Mouse (Mus musculus): ENCODE measurements at regions not wholly inside any gene's neighbourhood (a gene's known extent, or its start where the extent isn't known, plus 50 kb on each side); places are given as distances from the start of the nearest gene placed in this dataset.
"Not testable (repeated sequence)": the region's sequence is repeated elsewhere in the genome, so short reads cannot be mapped to it uniquely, and the experiment has no call there.

- no peak overlapping the region for H3K4me3 ChIP-seq (ENCODE audit: low read depth, low read length)
- no peak overlapping the region for H3K27ac ChIP-seq (ENCODE audit: low read depth, low read length)
- no peaks in the 10 kb centered on the region for H3K36me3 ChIP-seq (ENCODE audit: control insufficient read depth, insufficient read depth, low read length)
- no peaks in the 10 kb centered on the region for H3K27me3 ChIP-seq (ENCODE audit: control insufficient read depth, insufficient read depth, low read length)
- DNase-seq (ENCODE audit: low spot score), result no peak
- no peak for ATAC-seq (ENCODE audit: low FRiP score)
- 87% methylated on average over 7 of the region's 7 CpGs for WGBS
- H3K9ac ChIP-seq (ENCODE audit: low read depth, low read length), result no peak overlapping the region
- no peak overlapping the region for H3K4me2 ChIP-seq (replicated peaks; ENCODE audit: low read depth, low read length)
- H3K4me1 ChIP-seq (replicated peaks; ENCODE audit: control insufficient read depth, insufficient read depth, low read length), result no peaks in the 10 kb centered on the region
- no peaks in the 10 kb centered on the region for H3K9me3 ChIP-seq (ENCODE audit: control insufficient read depth, low read length)
These were observed 164.6 kb upstream of the Gm10131 start for GRCm38 (mm10) chr8:34275977-34276660.

- not testable (repeated sequence) for H3K36me3 ChIP-seq (ENCODE audit: control insufficient read depth, insufficient read depth, low read length); H3K27ac ChIP-seq (ENCODE audit: low read depth, low read length); H3K27me3 ChIP-seq (ENCODE audit: control insufficient read depth, insufficient read depth, low read length); ATAC-seq (ENCODE audit: low FRiP score); H3K9me3 ChIP-seq (ENCODE audit: control insufficient read depth, low read length); H3K4me3 ChIP-seq (ENCODE audit: low read depth, low read length); H3K4me1 ChIP-seq (replicated peaks; ENCODE audit: control insufficient read depth, insufficient read depth, low read length); H3K4me2 ChIP-seq (replicated peaks; ENCODE audit: low read depth, low read length); H3K9ac ChIP-seq (ENCODE audit: low read depth, low read length); DNase-seq (ENCODE audit: low spot score)
- WGBS, result 97% methylated on average over 2 of the region's 2 CpGs
These were observed 163.3 kb upstream of the Gm10131 start for GRCm38 (mm10) chr8:34274796-34275195.

GRCm38 (mm10) chr8:34274171-34274570 lies 162.6 kb upstream of the Gm10131 start:
- no peak for ATAC-seq (ENCODE audit: low FRiP score)
- no peaks in the 10 kb centered on the region for H3K36me3 ChIP-seq (ENCODE audit: control insufficient read depth, insufficient read depth, low read length)
- no peak for DNase-seq (ENCODE audit: low spot score)
- H3K27me3 ChIP-seq (ENCODE audit: control insufficient read depth, insufficient read depth, low read length), result no peaks in the 10 kb centered on the region
- WGBS, result 96% methylated on average over 6 of the region's 6 CpGs
- H3K4me1 ChIP-seq (replicated peaks; ENCODE audit: control insufficient read depth, insufficient read depth, low read length), result no peaks in the 10 kb centered on the region
- H3K9me3 ChIP-seq (ENCODE audit: control insufficient read depth, low read length), result no peaks in the 10 kb centered on the region
- no peak overlapping the region for H3K9ac ChIP-seq (ENCODE audit: low read depth, low read length)
- H3K4me2 ChIP-seq (replicated peaks; ENCODE audit: low read depth, low read length), result no peak overlapping the region
- no peak overlapping the region for H3K27ac ChIP-seq (ENCODE audit: low read depth, low read length)
- H3K4me3 ChIP-seq (ENCODE audit: low read depth, low read length), result no peak overlapping the region

DNA sequence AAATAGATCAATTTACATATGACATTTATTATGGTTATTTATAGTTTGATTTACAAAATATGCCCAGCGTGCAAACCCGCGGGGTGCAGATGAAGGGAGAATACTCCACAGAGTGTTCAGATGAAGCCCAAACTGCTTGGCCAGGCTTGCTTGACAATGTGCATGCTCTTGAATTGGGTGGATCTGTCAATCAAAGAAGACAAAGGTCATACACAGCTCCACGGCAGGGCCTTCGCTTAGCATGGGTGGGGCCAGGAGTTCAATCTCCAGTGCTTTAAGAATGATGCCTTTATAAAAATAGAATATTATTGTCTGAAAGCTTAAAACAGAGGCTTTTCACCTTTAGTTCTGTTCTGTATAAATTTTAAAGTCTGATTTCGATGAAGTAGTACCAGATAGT lies 158.3 kb upstream of the Gm10131 start:
- Histone ChIP-seq H3K9me3 (ENCODE audit: control insufficient read depth, low read length) (no peaks in the 10 kb centered on the region), H3K9ac (ENCODE audit: low read depth, low read length) (no peak overlapping the region), H3K4me3 (ENCODE audit: low read depth, low read length) (no peak overlapping the region), H3K27ac (ENCODE audit: low read depth, low read length) (no peak overlapping the region), H3K4me1 (replicated peaks; ENCODE audit: control insufficient read depth, insufficient read depth, low read length) (no peaks in the 10 kb centered on the region), H3K27me3 (ENCODE audit: control insufficient read depth, insufficient read depth, low read length) (no peaks in the 10 kb centered on the region), H3K36me3 (ENCODE audit: control insufficient read depth, insufficient read depth, low read length) (no peaks in the 10 kb centered on the region), H3K4me2 (replicated peaks; ENCODE audit: low read depth, low read length) (no peak overlapping the region)
- ATAC-seq (ENCODE audit: low FRiP score) (no peak), DNase-seq (ENCODE audit: low spot score) (no peak)
- 82% methylated on average over 6 of the region's 6 CpGs for WGBS

DNA sequence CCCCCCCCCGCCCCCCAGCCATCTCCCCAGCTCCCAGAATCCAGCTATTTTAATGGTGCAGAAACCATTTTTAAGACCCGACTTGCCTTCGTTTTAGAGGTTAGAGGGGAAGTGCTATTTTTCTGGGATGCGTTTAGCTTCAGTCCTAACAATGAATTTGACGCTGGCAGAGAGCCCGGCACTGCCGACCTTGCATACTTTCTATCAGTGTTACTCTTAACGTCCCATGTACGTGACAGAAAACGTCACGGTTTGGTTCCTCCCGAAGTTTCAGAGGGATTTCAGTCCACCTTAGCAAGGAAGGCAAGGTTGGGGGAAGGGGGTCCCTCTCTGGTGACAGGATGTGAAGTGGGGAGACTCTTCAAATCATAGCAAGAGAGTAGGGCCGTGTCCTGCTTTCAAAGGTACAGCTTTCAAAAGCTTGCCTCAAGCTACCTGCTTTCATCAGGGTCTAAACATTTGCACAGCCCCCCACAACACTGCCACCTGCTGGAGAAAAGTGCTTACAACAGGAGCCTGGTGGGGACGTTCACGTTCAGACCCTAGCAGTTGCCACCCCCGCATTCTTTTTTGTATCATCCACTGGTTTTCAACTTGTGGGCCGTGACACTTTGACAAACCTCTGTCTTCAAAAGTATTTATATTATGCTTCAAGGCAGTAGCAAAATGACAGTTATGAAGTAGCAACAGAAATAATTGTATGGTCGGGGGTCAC lies 157.4 kb upstream of the Gm10131 start:
- no peaks in the 10 kb centered on the region for H3K27me3 ChIP-seq (ENCODE audit: control insufficient read depth, insufficient read depth, low read length)
- H3K4me1 ChIP-seq (replicated peaks; ENCODE audit: control insufficient read depth, insufficient read depth, low read length), result no peaks in the 10 kb centered on the region
- no peak for ATAC-seq (ENCODE audit: low FRiP score)
- H3K4me2 ChIP-seq (replicated peaks; ENCODE audit: low read depth, low read length), result no peak overlapping the region
- no peaks in the 10 kb centered on the region for H3K36me3 ChIP-seq (ENCODE audit: control insufficient read depth, insufficient read depth, low read length)
- H3K9ac ChIP-seq (ENCODE audit: low read depth, low read length), result no peak overlapping the region
- WGBS, result 94% methylated on average over 18 of the region's 18 CpGs
- no peaks in the 10 kb centered on the region for H3K9me3 ChIP-seq (ENCODE audit: control insufficient read depth, low read length)
- DNase-seq (ENCODE audit: low spot score), result no peak
- H3K27ac ChIP-seq (ENCODE audit: low read depth, low read length), result no peak overlapping the region
- H3K4me3 ChIP-seq (ENCODE audit: low read depth, low read length), result no peak overlapping the region

DNA sequence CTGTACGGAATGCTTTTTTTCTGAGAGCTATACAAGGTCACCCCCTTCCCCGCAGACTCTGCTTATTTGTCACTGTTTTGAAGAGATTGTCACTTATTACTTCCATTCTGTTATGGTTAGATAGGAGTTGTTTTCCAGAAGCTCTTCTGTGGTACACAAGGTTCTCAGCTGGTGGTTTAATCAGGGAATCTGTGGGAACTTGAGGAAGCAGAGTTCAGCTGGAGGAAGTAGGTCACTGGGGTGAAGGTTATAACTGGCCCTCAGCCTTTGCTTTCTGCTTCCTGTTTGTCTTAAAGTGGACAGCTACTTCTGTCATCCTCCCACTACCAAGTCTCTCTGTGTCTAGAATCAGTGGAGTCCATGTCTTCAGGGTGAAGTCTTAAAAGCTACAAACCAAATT lies 143.4 kb upstream of the Gm10131 start:
- H3K4me3 ChIP-seq (ENCODE audit: low read depth, low read length), result no peak overlapping the region
- no peaks in the 10 kb centered on the region for H3K27me3 ChIP-seq (ENCODE audit: control insufficient read depth, insufficient read depth, low read length)
- no peaks in the 10 kb centered on the region for H3K4me1 ChIP-seq (replicated peaks; ENCODE audit: control insufficient read depth, insufficient read depth, low read length)
- H3K9me3 ChIP-seq (ENCODE audit: control insufficient read depth, low read length), result no peaks in the 10 kb centered on the region
- H3K36me3 ChIP-seq (ENCODE audit: control insufficient read depth, insufficient read depth, low read length), result no peaks in the 10 kb centered on the region
- no peak overlapping the region for H3K9ac ChIP-seq (ENCODE audit: low read depth, low read length)
- ATAC-seq (ENCODE audit: low FRiP score) (no peak), DNase-seq (ENCODE audit: low spot score) (no peak)
- 88% methylated on average over 2 of the region's 2 CpGs for WGBS
- no peak overlapping the region for H3K27ac ChIP-seq (ENCODE audit: low read depth, low read length)
- H3K4me2 ChIP-seq (replicated peaks; ENCODE audit: low read depth, low read length), result no peak overlapping the region

- Histone ChIP-seq H3K9ac (ENCODE audit: low read depth, low read length) (no peak overlapping the region), H3K27ac (ENCODE audit: low read depth, low read length) (no peak overlapping the region), H3K9me3 (ENCODE audit: control insufficient read depth, low read length) (no peaks in the 10 kb centered on the region), H3K4me1 (replicated peaks; ENCODE audit: control insufficient read depth, insufficient read depth, low read length) (no peaks in the 10 kb centered on the region), H3K4me3 (ENCODE audit: low read depth, low read length) (no peak overlapping the region), H3K4me2 (replicated peaks; ENCODE audit: low read depth, low read length) (no peak overlapping the region), H3K36me3 (ENCODE audit: control insufficient read depth, insufficient read depth, low read length) (no peaks in the 10 kb centered on the region), H3K27me3 (ENCODE audit: control insufficient read depth, insufficient read depth, low read length) (no peaks in the 10 kb centered on the region)
- ATAC-seq (ENCODE audit: low FRiP score) (no peak), DNase-seq (ENCODE audit: low spot score) (no peak)
- 91% methylated on average over 7 of the region's 7 CpGs for WGBS
These were observed 140.4 kb upstream of the Gm10131 start for GRCm38 (mm10) chr8:34251934-34252333.

- no peaks in the 10 kb centered on the region for H3K9me3 ChIP-seq (ENCODE audit: control insufficient read depth, low read length)
- no peaks in the 10 kb centered on the region for H3K27me3 ChIP-seq (ENCODE audit: control insufficient read depth, insufficient read depth, low read length)
- no peaks in the 10 kb centered on the region for H3K4me1 ChIP-seq (replicated peaks; ENCODE audit: control insufficient read depth, insufficient read depth, low read length)
- no peak overlapping the region for H3K9ac ChIP-seq (ENCODE audit: low read depth, low read length)
- ATAC-seq (ENCODE audit: low FRiP score), result no peak
- WGBS, result 90% methylated on average over 6 of the region's 6 CpGs
- no peak overlapping the region for H3K4me3 ChIP-seq (ENCODE audit: low read depth, low read length)
- no peak overlapping the region for H3K4me2 ChIP-seq (replicated peaks; ENCODE audit: low read depth, low read length)
- DNase-seq (ENCODE audit: low spot score), result no peak
- no peaks in the 10 kb centered on the region for H3K36me3 ChIP-seq (ENCODE audit: control insufficient read depth, insufficient read depth, low read length)
- H3K27ac ChIP-seq (ENCODE audit: low read depth, low read length), result no peak overlapping the region
These were observed 127.9 kb upstream of the Gm10131 start for GRCm38 (mm10) chr8:34239346-34239900.

- Histone ChIP-seq H3K9me3 (ENCODE audit: control insufficient read depth, low read length) (no peaks in the 10 kb centered on the region), H3K36me3 (ENCODE audit: control insufficient read depth, insufficient read depth, low read length) (no peaks in the 10 kb centered on the region), H3K9ac (ENCODE audit: low read depth, low read length) (no peak overlapping the region), H3K27ac (ENCODE audit: low read depth, low read length) (no peak overlapping the region), H3K4me3 (ENCODE audit: low read depth, low read length) (no peak overlapping the region), H3K27me3 (ENCODE audit: control insufficient read depth, insufficient read depth, low read length) (no peaks in the 10 kb centered on the region), H3K4me2 (replicated peaks; ENCODE audit: low read depth, low read length) (no peak overlapping the region), H3K4me1 (replicated peaks; ENCODE audit: control insufficient read depth, insufficient read depth, low read length) (no peaks in the 10 kb centered on the region)
- DNase-seq (ENCODE audit: low spot score) (no peak), ATAC-seq (ENCODE audit: low FRiP score) (no peak)
- WGBS, result 91% methylated on average over 4 of the region's 4 CpGs
These were observed 122.2 kb upstream of the Gm10131 start for GRCm38 (mm10) chr8:34233705-34234104.

Measured in hindbrain, embryonic 11.5 days (tissue).